Mouse (Mus musculus): Measurements from ENCODE around the gene C9orf72. TPM values are rescaled to one million over a fixed set of nuclear protein-coding genes. Genes with fewer than 3 reads are reported as not detected.

The C9orf72 gene
- total RNA-seq, 2 experiments from 2014 or later, result 23.3 to 26.8 TPM

- no peak within 1 kb of the TSS for H3K4me3 ChIP-seq
- H3K27ac ChIP-seq, result no peak within 1 kb of the TSS
- no peak for DNase-seq (ENCODE audit: extremely low spot score in 1 of 2, low spot score in 2 of 2)
- no peak for TF ChIP-seq CTCF (IDR thresholded peaks at IDR 0.05)
- intact Hi-C loops (cut with DNase I), result no loop called here
Measured at GRCm38 (mm10) chr4:35151756-35152155, 74.2 kb downstream of the C9orf72 start, which contains the start of gene Ifnk. Ifnk (plus strand) TSS chr4:35152056.

- intact Hi-C loops (cut with DNase I), result no loop called here
- H3K27ac ChIP-seq, result no peak overlapping the region
- TF ChIP-seq CTCF (IDR thresholded peaks at IDR 0.05), result no peak
- DNase-seq (ENCODE audit: extremely low spot score in 1 of 2, low spot score in 2 of 2), result no peak
- H3K4me3 ChIP-seq, result no peak overlapping the region
Measured at GRCm38 (mm10) chr4:35150706-35151105, 75.3 kb downstream of the C9orf72 start.

- no peak for DNase-seq (ENCODE audit: extremely low spot score in 1 of 2, low spot score in 2 of 2)
- intact Hi-C loops (cut with DNase I), result no loop called here
Measured at GRCm38 (mm10) chr4:35148326-35148725, 77.6 kb downstream of the C9orf72 start.

GRCm38 (mm10) chr4:35146597-35146996 lies 79.4 kb downstream of the C9orf72 start:
- no peak for TF ChIP-seq CTCF (IDR thresholded peaks at IDR 0.05)
- intact Hi-C loops (cut with DNase I), result no loop called here
- H3K27ac ChIP-seq, result no peak overlapping the region
- DNase-seq (ENCODE audit: extremely low spot score in 1 of 2, low spot score in 2 of 2), result no peak
- H3K4me3 ChIP-seq, result no peak overlapping the region

More at GRCm38 (mm10) chr4:35148326-35148725, 77.6 kb downstream of the C9orf72 start:
- H3K27ac ChIP-seq, result no peak overlapping the region
- no peak for TF ChIP-seq CTCF (IDR thresholded peaks at IDR 0.05)
- H3K4me3 ChIP-seq, result no peak overlapping the region

GRCm38 (mm10) chr4:35145726-35146125 lies 80.2 kb downstream of the C9orf72 start:
- intact Hi-C loops (cut with DNase I), result no loop called here
- no peak overlapping the region for H3K27ac ChIP-seq
- no peak overlapping the region for H3K4me3 ChIP-seq
- DNase-seq (ENCODE audit: extremely low spot score in 1 of 2, low spot score in 2 of 2), result no peak
- TF ChIP-seq CTCF (IDR thresholded peaks at IDR 0.05), result no peak

- no peak overlapping the region for H3K4me3 ChIP-seq
- no peak for TF ChIP-seq CTCF (IDR thresholded peaks at IDR 0.05)
- no peak for DNase-seq (ENCODE audit: extremely low spot score in 1 of 2, low spot score in 2 of 2)
- no peak overlapping the region for H3K27ac ChIP-seq
- intact Hi-C loops (cut with DNase I), result no loop called here
Measured at GRCm38 (mm10) chr4:35143472-35144102, 82.4 kb downstream of the C9orf72 start.

Other genes starting within 250 kb of the C9orf72 start
- not detected for gene Ifnk, start 74.1 kb downstream of the C9orf72 start, total RNA-seq (2021)
- 1 to 10 TPM; 2.8 to 4.0 TPM for gene Mob3b, start 68.7 kb downstream of the C9orf72 start, total RNA-seq (2021)

All from left cerebral cortex, adult 2 months (tissue).